Mouse (Mus musculus) CH12.LX (cell line): ENCODE data around the gene Sectm1a. TPM values are rescaled to one million over a fixed set of nuclear protein-coding genes. Genes with fewer than 3 reads are reported as not detected.

Experiments
- DNase-seq: peaks from one replicate; pipeline ENCODE4 v3.0.0-alpha.2; 2013; ENCODE audit errors: extremely low read depth
- H3K27ac ChIP-seq: 2 replicates; pipeline ENCODE4 v1.5.1; 2012; ENCODE audit warnings: low read depth, mild to moderate bottlenecking, control low read depth, moderate library complexity; ENCODE audit not compliant: insufficient read depth
- H3K27me3 ChIP-seq: replicated peaks from 2 replicates; pipeline ENCODE3; 2012; ENCODE audit warnings: inconsistent platforms
- H3K36me3 ChIP-seq, 2 experiments: replicated peaks in 1 of 2; 2 replicates each; pipeline versions ENCODE3 to v1.6.1; 2012; ENCODE audit warnings: inconsistent platforms in 1 of 2, low read length in 1 of 2, mild to moderate bottlenecking in 1 of 2, mixed read lengths in 1 of 2, moderate library complexity in 1 of 2; ENCODE audit not compliant: control insufficient read depth in 1 of 2, insufficient read depth in 1 of 2
- H3K4me1 ChIP-seq, 2 experiments: 2 replicates each; pipeline ENCODE4 v1.6.1; 2012; ENCODE audit warnings: inconsistent platforms in 1 of 2, moderate library complexity in 1 of 2; ENCODE audit not compliant: insufficient read depth in 2 of 2, control insufficient read depth in 1 of 2
- H3K4me2 ChIP-seq: 2 replicates; pipeline ENCODE4 v1.6.1; 2012; ENCODE audit warnings: low read depth, mild to moderate bottlenecking, control low read depth; ENCODE audit not compliant: poor library complexity, insufficient read depth, severe bottlenecking
- H3K4me3 ChIP-seq, 3 experiments: fragments of 150-350 bp in 1 of 3; sonication (generic) in 1 of 3; replicated peaks in 1 of 3; 2 replicates each; pipeline versions ENCODE3 to v1.5.1; 2011 to 2012; ENCODE audit warnings: low read depth in 2 of 3, low read length in 2 of 3, mild to moderate bottlenecking in 2 of 3, moderate library complexity in 2 of 3, control low read depth in 1 of 3, improper control_type of control experiment in 1 of 3, inconsistent platforms in 1 of 3, mixed read lengths in 1 of 3; ENCODE audit not compliant: poor library complexity in 1 of 3
- H3K79me2 ChIP-seq: replicated peaks from 2 replicates; pipeline ENCODE4 v1.6.1; 2012; ENCODE audit warnings: mild to moderate bottlenecking, moderate library complexity; ENCODE audit not compliant: control insufficient read depth, poor library complexity, insufficient read depth, severe bottlenecking; ENCODE audit errors: extremely low read depth
- H3K9ac ChIP-seq: 2 replicates; pipeline ENCODE4 v1.6.1; 2012; ENCODE audit warnings: low read depth, mild to moderate bottlenecking, control low read depth, moderate library complexity; ENCODE audit not compliant: insufficient read depth
- H3K9me3 ChIP-seq: replicated peaks from 2 replicates; pipeline ENCODE3; 2012; ENCODE audit warnings: low read length, inconsistent platforms, mixed read lengths
- E2F4 ChIP-seq: IDR thresholded peaks from 2 replicates; pipeline ENCODE4 v1.6.1; 2011; ENCODE audit warnings: low read depth, low read length, improper control_type of control experiment; ENCODE audit not compliant: insufficient replicate concordance
- EP300 ChIP-seq: IDR thresholded peaks from 2 replicates; pipeline ENCODE4 v1.6.1; 2011; ENCODE audit warnings: low read length, improper control_type of control experiment
- IRF4 ChIP-seq: IDR thresholded peaks from 2 replicates; pipeline ENCODE4 v1.6.1; 2014; ENCODE audit warnings: low read depth, mild to moderate bottlenecking, inconsistent platforms, low read length, improper control_type of control experiment
- JUN ChIP-seq: IDR thresholded peaks from 2 replicates; pipeline ENCODE4 v1.6.1; 2011; ENCODE audit warnings: low read depth, mild to moderate bottlenecking, low read length, improper control_type of control experiment, moderate library complexity; ENCODE audit not compliant: insufficient read depth
- MEF2A ChIP-seq: IDR thresholded peaks from 2 replicates; pipeline ENCODE4 v1.6.1; 2014; ENCODE audit warnings: low read depth, mild to moderate bottlenecking, inconsistent platforms, low read length, improper control_type of control experiment, borderline replicate concordance
- MXI1 ChIP-seq: IDR thresholded peaks from 2 replicates; pipeline ENCODE4 v1.6.1; 2011; ENCODE audit warnings: mild to moderate bottlenecking, low read depth, low read length, improper control_type of control experiment
- NELFE ChIP-seq: IDR thresholded peaks from 2 replicates; pipeline ENCODE4 v1.6.1; 2011; ENCODE audit warnings: low read depth, low read length, improper control_type of control experiment
- PAX5 ChIP-seq: IDR thresholded peaks from 2 replicates; pipeline ENCODE4 v1.6.1; 2012; ENCODE audit warnings: low read length, inconsistent platforms, mixed read lengths
- RAD21 ChIP-seq: IDR thresholded peaks from 2 replicates; pipeline ENCODE4 v1.6.1; 2011; ENCODE audit warnings: low read depth, mild to moderate bottlenecking, low read length, improper control_type of control experiment, moderate library complexity
- RCOR1 ChIP-seq: conservative IDR thresholded peaks from 2 replicates; pipeline ENCODE4 v1.6.1; 2012; ENCODE audit warnings: low read depth, mild to moderate bottlenecking, inconsistent platforms, low read length, improper control_type of control experiment
- SIN3A ChIP-seq: IDR thresholded peaks from 2 replicates; pipeline ENCODE4 v1.6.1; 2012; ENCODE audit warnings: low read length, improper control_type of control experiment, inconsistent platforms
- SMC3 ChIP-seq: IDR thresholded peaks from 2 replicates; pipeline ENCODE4 v1.6.1; 2011; ENCODE audit warnings: low read depth, low read length, improper control_type of control experiment
- TBP ChIP-seq: conservative IDR thresholded peaks from 2 replicates; pipeline ENCODE4 v1.6.1; 2011; ENCODE audit warnings: low read depth, low read length, improper control_type of control experiment
- TCF12 ChIP-seq: IDR thresholded peaks from 2 replicates; pipeline ENCODE4 v1.6.1; 2014; ENCODE audit warnings: low read depth, mild to moderate bottlenecking, inconsistent platforms, low read length, improper control_type of control experiment
- UBTF ChIP-seq: IDR thresholded peaks from 2 replicates; pipeline ENCODE4 v1.6.1; 2012; ENCODE audit warnings: low read depth, mild to moderate bottlenecking, inconsistent platforms, low read length, improper control_type of control experiment, moderate library complexity
- dilution Hi-C: fragments of 300-500 bp; cut with MboI; formaldehyde crosslinking; loops from 2 replicates; pipeline ENCODE4 v1.14.3; 2020; ENCODE audit warnings: low sequenced_read_pairs; ENCODE audit not compliant: extremely low pct_unique_long_range_greater_than_20kb, extremely low pct_ligation_motif_present
- in situ Hi-C: fragments of 300-500 bp; cut with MboI; formaldehyde crosslinking; loops from 3 replicates; pipeline ENCODE4 v1.14.3; 2019; ENCODE audit warnings: low sequenced_read_pairs, low pct_ligation_motif_present, low pct_unique_long_range_greater_than_20kb, mixed read lengths
- polyA plus RNA-seq: library from polyadenylated mRNA; unstranded; fragments of >175 nt; gene quantifications from 2 replicates; pipeline ENCODE4 v1.2.1, GENCODE M21; 2012; ENCODE audit warnings: low read depth; ENCODE audit not compliant: insufficient read length
- total RNA-seq, 2 experiments: library from RNA; depleted of rRNA; stranded (reverse); fragments of 300-350 nt in 1 of 2; fragments of >200 nt in 1 of 2; gene quantifications; 2 replicates each; pipeline ENCODE4 v1.2.3; 2012 to 2014

Sectm1a gene
- total and polyA plus RNA-seq, 3 experiments, result 0.08 TPM; not detected in 2

- dilution Hi-C loops, result no loop called here
- H3K36me3 ChIP-seq, result no peaks in the 10 kb centered on the region
- in situ Hi-C loops, result loop anchor here (5.0 kb wide), 1 partner anchor 40 kb away; the partner anchor contains the start of gene Sectm1a
Measured at GRCm38 (mm10) chr11:121122024-121122670, 41.1 kb upstream of the Sectm1a start.

GRCm38 (mm10) chr11:121121151-121121550 is 40.1 kb upstream of the Sectm1a start:
- H3K4me2 ChIP-seq, result no peak overlapping the region
- no peaks in the 10 kb centered on the region for H3K27me3 ChIP-seq
- no peak overlapping the region for H3K4me3 ChIP-seq
- peaks cover 8% of the 10 kb centered on the region for H3K9me3 ChIP-seq
- in situ Hi-C loops, result loop anchor here (5.0 kb wide), 1 partner anchor 39 kb away; the partner anchor contains the start of gene Sectm1a
- H3K9ac ChIP-seq, result no peak overlapping the region
- no peaks in the 10 kb centered on the region for H3K36me3 ChIP-seq
- DNase-seq, result no peak
- H3K27ac ChIP-seq, result no peak overlapping the region
- TF ChIP-seq PAX5 (no peak), MEF2A (peak; percentile 81; the same call in 1 of the 2 replicates)
- TF ChIP-seq, all 38 proteins: peak for 1
- no peaks in the 10 kb centered on the region for H3K79me2 ChIP-seq
- H3K4me1 ChIP-seq, result peaks cover 0 to 14% of the 10 kb centered on the region in 2 experiments; a peak in 3 of 4 replicates
- dilution Hi-C loops, result no loop called here

More at GRCm38 (mm10) chr11:121122024-121122670, 41.1 kb upstream of the Sectm1a start:
- Histone ChIP-seq H3K79me2 (no peaks in the 10 kb centered on the region), H3K27me3 (no peaks in the 10 kb centered on the region), H3K4me2 (no peak overlapping the region), H3K4me1 (peaks cover 0 to 14% of the 10 kb centered on the region in 2 experiments; a peak in 3 of 4 replicates), H3K9me3 (peaks cover 8% of the 10 kb centered on the region), H3K27ac (no peak overlapping the region), H3K4me3 (no peak overlapping the region), H3K9ac (no peak overlapping the region)
- no peak for DNase-seq
- TF ChIP-seq PAX5 (no peak), E2F4 (no peak), SMC3 (no peak), MEF2A (no peak), IRF4 (no peak), TBP (no peak), EP300 (no peak), UBTF (no peak), RCOR1 (no peak), MXI1 (no peak), SIN3A (no peak), JUN (no peak), TCF12 (no peak), NELFE (no peak), RAD21 (no peak)
